In genomic region chr5:64164414-64164813, GRCm38 (mm10) we compare ENCODE assay signal across 18 mouse cellular contexts.
"Had no signal": no experiment of that assay in that cellular context is flagged by ENCODE, and none has a peak within 500 bp of the region (broad histone marks: within the 10 kb centered on the region; RNA-seq: fewer than 3 reads in every experiment).

No protein-coding gene starts in this region.

- ATAC-seq: midbrain, embryonic 16.5 days had no signal

- H3K36me3 ChIP-seq: midbrain, embryonic 12.5 days; neural tube, embryonic 13.5 days; neural tube, embryonic 15.5 days had no signal

- H3K27ac ChIP-seq: midbrain, embryonic 12.5 days; neural tube, embryonic 13.5 days; neural tube, embryonic 15.5 days had no signal

- H3K9ac ChIP-seq: lung, embryonic 14.5 days; midbrain, embryonic 12.5 days; neural tube, embryonic 13.5 days; neural tube, embryonic 15.5 days had no signal

- H3K4me3 ChIP-seq: midbrain, embryonic 12.5 days; myocyte; neural tube, embryonic 13.5 days; neural tube, embryonic 15.5 days had no signal

- DNase-seq: lung, adult 18-20 months; lung, embryonic 14.5 days; lung, postnatal 10 days; lung, postnatal 4 days; midbrain, embryonic 14.5 days; retina, postnatal 1 day; right cerebral cortex, adult 18-20 months; right cerebral cortex, postnatal 25 days; right cerebral cortex, postnatal 4 days; spleen, adult 18-20 months; thymus, adult 18-20 months; thymus, postnatal 14 days; thymus, postnatal 36 days had no signal

- H3K9me3 ChIP-seq: midbrain, embryonic 12.5 days; neural tube, embryonic 13.5 days; neural tube, embryonic 15.5 days had no signal

- H3K4me2 ChIP-seq: lung, embryonic 14.5 days; midbrain, embryonic 12.5 days; neural tube, embryonic 13.5 days; neural tube, embryonic 15.5 days had no signal
